Mouse (Mus musculus) layer of hippocampus, postnatal 14 days (tissue): Measurements from ENCODE around the gene Tbc1d4. TPM values are rescaled to one million over a fixed set of nuclear protein-coding genes. Genes with fewer than 3 reads are reported as not detected.

ENCODE experiments used
- DNase-seq, 2 experiments: peaks; one replicate each; pipeline ENCODE4 v3.0.0; 2021 to 2022; ENCODE audit warnings: low spot score in 2 of 2, mixed read lengths in 1 of 2
- total RNA-seq, 2 experiments: library from RNA; stranded (reverse); gene quantifications; 2 replicates each; pipeline ENCODE4 v1.2.3; 2021

The Tbc1d4 gene
- total RNA-seq, 2 experiments from 2014 or later = 8.8 to 12.0 TPM

- DNase-seq = no peak
These were observed 105.6 kb downstream of the Tbc1d4 start for GRCm38 (mm10) chr14:101503168-101503961.

GRCm38 (mm10) chr14:101501868-101502267 is 107.1 kb downstream of the Tbc1d4 start:
- DNase-seq = no peak

- DNase-seq = no peak
These were observed 107.5 kb downstream of the Tbc1d4 start for GRCm38 (mm10) chr14:101501452-101501851.

- peak in 1 of 2 experiments; percentile 29 for DNase-seq
These were observed 108.2 kb downstream of the Tbc1d4 start for GRCm38 (mm10) chr14:101500826-101501225.

GRCm38 (mm10) chr14:101499838-101500237 is 109.2 kb downstream of the Tbc1d4 start:
- DNase-seq = no peak

- no peak for DNase-seq
These were observed 120.7 kb downstream of the Tbc1d4 start for GRCm38 (mm10) chr14:101488264-101488810.

GRCm38 (mm10) chr14:101486550-101486949 is 122.4 kb downstream of the Tbc1d4 start:
- DNase-seq = no peak

GRCm38 (mm10) chr14:101483230-101483629 is 125.8 kb downstream of the Tbc1d4 start:
- DNase-seq = no peak

- DNase-seq = no peak
These were observed 126.7 kb downstream of the Tbc1d4 start for GRCm38 (mm10) chr14:101482270-101482669.

- no peak for DNase-seq
These were observed 127.8 kb downstream of the Tbc1d4 start for GRCm38 (mm10) chr14:101481165-101481564.

- DNase-seq = no peak
These were observed 128.4 kb downstream of the Tbc1d4 start for GRCm38 (mm10) chr14:101480541-101480940.

- no peak for DNase-seq
These were observed 131.2 kb downstream of the Tbc1d4 start for GRCm38 (mm10) chr14:101477827-101478220.

GRCm38 (mm10) chr14:101477081-101477826 is 131.7 kb downstream of the Tbc1d4 start:
- no peak for DNase-seq

- DNase-seq = no peak
These were observed 139.4 kb downstream of the Tbc1d4 start for GRCm38 (mm10) chr14:101469475-101470093.

- DNase-seq = no peak
These were observed 140.8 kb downstream of the Tbc1d4 start for GRCm38 (mm10) chr14:101468143-101468542.

GRCm38 (mm10) chr14:101467532-101467931 is 141.5 kb downstream of the Tbc1d4 start:
- no peak for DNase-seq

- DNase-seq = no peak
These were observed 142.5 kb downstream of the Tbc1d4 start for GRCm38 (mm10) chr14:101466521-101466920.

GRCm38 (mm10) chr14:101465893-101466292 is 143.1 kb downstream of the Tbc1d4 start:
- no peak for DNase-seq

- DNase-seq = peak; percentile 46 to 72
These were observed 148.2 kb downstream of the Tbc1d4 start for GRCm38 (mm10) chr14:101460768-101461167.

GRCm38 (mm10) chr14:101452915-101453314 is 156.1 kb downstream of the Tbc1d4 start:
- no peak for DNase-seq

GRCm38 (mm10) chr14:101447857-101448256 is 161.1 kb downstream of the Tbc1d4 start:
- DNase-seq = no peak

GRCm38 (mm10) chr14:101445205-101445604 is 163.8 kb downstream of the Tbc1d4 start:
- no peak for DNase-seq
